Mouse (Mus musculus) forebrain, embryonic 11.5 days (tissue): ENCODE measurements around the gene Gm5741. TPM values are rescaled to one million over a fixed set of nuclear protein-coding genes. Genes with fewer than 3 reads are reported as not detected.

Experiments
- ATAC-seq: fragments of 200-750 bp; cut with Nextera tagmentation; replicated peaks from 2 replicates; pipeline ENCODE4 v1.8.0; 2017; ENCODE audit warnings: moderate TSS enrichment; ENCODE audit not compliant: low FRiP score
- DNase-seq: peaks from one replicate; pipeline ENCODE4 v3.0.0-alpha.2; 2017; ENCODE audit warnings: low spot score
- H3K27ac ChIP-seq: fragments of 300-500 bp; sonication (generic); 2 replicates; pipeline ENCODE4 v1.5.1; 2014; ENCODE audit warnings: low read depth, low read length
- H3K27me3 ChIP-seq: fragments of 300-500 bp; sonication (generic); 2 replicates; pipeline ENCODE4 v1.6.1; 2014; ENCODE audit warnings: mild to moderate bottlenecking, low read length, mixed read lengths; ENCODE audit not compliant: control insufficient read depth, insufficient read depth
- H3K36me3 ChIP-seq: fragments of 300-500 bp; sonication (generic); 2 replicates; pipeline ENCODE4 v1.6.1; 2014; ENCODE audit warnings: mild to moderate bottlenecking, low read length, moderate library complexity, mixed read lengths; ENCODE audit not compliant: control insufficient read depth, insufficient read depth
- H3K4me1 ChIP-seq: fragments of 300-500 bp; sonication (generic); replicated peaks from 2 replicates; pipeline ENCODE4 v1.6.1; 2014; ENCODE audit warnings: low read length, mixed read lengths; ENCODE audit not compliant: control insufficient read depth, insufficient read depth
- H3K4me2 ChIP-seq: fragments of 300-500 bp; sonication (generic); 2 replicates; pipeline ENCODE4 v1.6.1; 2014; ENCODE audit warnings: low read depth, mild to moderate bottlenecking, low read length, moderate library complexity, mixed read lengths; ENCODE audit not compliant: severe bottlenecking
- H3K4me3 ChIP-seq: fragments of 300-500 bp; sonication (generic); 2 replicates; pipeline ENCODE4 v1.5.1; 2014; ENCODE audit warnings: low read depth, low read length
- H3K9ac ChIP-seq: fragments of 300-500 bp; sonication (generic); 2 replicates; pipeline ENCODE4 v1.6.1; 2014; ENCODE audit warnings: low read length
- H3K9me3 ChIP-seq: fragments of 300-500 bp; sonication (generic); 2 replicates; pipeline ENCODE4 v1.6.1; 2016; ENCODE audit warnings: low read length, mixed read lengths; ENCODE audit not compliant: control insufficient read depth
- WGBS: fragments of 180-500 bp; shearing (Covaris S2); extraction: QIAGEN DNeasy Blood & Tissue Kit; methylation state at CpG from one replicate; pipeline ENCODE4 v1.1.7; 2014; 5-methylcytosine and 5-hydroxymethylcytosine counted together
- polyA plus RNA-seq: library from polyadenylated mRNA; unstranded; fragments of >200 nt; fragmentation: Nextera tagmentation; extraction: Ambion mirVana; gene quantifications from 2 replicates; pipeline ENCODE4 v1.2.1, GENCODE M21; 2014

Gene Gm5741
- polyA plus RNA-seq, 1 experiment from 2014 or later = not detected

DNA sequence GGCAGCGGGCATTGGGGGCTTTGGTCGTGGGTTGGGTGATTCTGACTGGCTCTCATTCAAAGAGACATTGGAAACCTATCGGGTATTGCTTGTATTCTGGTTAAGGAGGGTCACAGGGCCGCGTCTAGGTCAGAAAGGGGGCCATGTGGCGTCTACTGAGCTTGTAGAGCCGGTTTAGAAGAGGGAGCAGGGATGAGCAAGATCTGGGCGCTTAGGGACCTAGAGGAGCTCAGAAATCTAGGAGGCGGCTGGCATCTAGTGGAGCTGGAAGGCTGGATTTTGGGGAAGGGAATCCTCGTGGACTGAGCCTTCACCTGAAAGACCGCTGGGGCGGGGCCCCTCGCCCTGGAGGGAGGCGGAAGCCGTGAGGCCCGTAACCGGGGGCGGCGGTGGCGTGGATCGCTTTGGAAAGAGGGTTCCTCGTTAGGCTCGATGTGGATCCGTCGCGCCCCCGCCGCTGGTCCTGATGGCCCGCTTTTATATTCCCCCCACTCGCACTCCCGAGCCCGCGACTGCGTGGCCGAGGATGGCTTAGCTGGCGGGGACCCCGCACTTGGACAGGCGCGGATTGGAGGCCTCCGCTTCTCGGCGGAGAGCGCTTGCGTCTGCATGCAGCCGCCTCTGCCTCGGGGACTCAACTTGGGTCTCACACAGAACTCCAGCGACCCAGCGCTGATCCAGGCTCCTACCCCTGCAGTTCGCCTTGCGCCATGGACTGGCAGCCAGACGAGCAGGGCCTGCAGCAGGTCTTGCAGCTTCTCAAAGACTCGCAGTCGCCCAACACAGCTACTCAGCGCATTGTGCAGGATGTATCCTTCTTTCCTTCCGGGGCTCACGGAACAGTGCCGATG lies 29.9 kb downstream of the Gm5741 start:
- no peaks in the 10 kb centered on the region for H3K9me3 ChIP-seq
- H3K27me3 ChIP-seq = no peaks in the 10 kb centered on the region
- under 1% methylated on average over 56 of the region's 57 CpGs for WGBS
- H3K4me2 ChIP-seq = peak overlapping the region; percentile 96
- peak overlapping the region; percentile 93 for H3K9ac ChIP-seq
- 0 out of 2 replicates have a peak, but pooled peaks have one; percentile 4 for ATAC-seq
- H3K36me3 ChIP-seq = peaks cover 3% of the 10 kb centered on the region; the same call in 1 of the 2 replicates
- 0 out of 2 replicates have a peak, but pooled peaks cover 7% of the 10 kb centered on the region for H3K4me1 ChIP-seq
- peak overlapping the region; percentile 80 for H3K4me3 ChIP-seq
- peak; percentile 77 for DNase-seq
- peak overlapping the region; percentile 99 for H3K27ac ChIP-seq

DNA sequence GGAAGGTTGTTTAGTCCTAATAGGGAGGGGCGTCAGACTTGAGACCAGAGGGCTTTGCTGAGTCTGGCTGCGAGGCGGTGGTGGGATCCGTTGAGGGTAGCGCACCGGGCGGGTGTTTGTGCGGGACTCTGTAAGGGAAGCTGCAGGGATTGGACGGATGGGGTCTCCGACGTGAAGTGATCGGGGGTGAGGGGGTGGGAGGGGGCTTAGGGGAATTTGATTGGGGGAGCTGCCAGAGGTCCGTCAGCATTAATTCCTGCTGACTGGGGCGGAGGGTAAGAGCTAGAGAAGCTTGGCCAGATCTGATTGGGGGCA lies 30.5 kb downstream of the Gm5741 start:
- DNase-seq (no peak), ATAC-seq (peak; percentile 60)
- Histone ChIP-seq H3K9me3 (no peaks in the 10 kb centered on the region), H3K4me1 (0 out of 2 replicates have a peak, but pooled peaks cover 7% of the 10 kb centered on the region), H3K27ac (peak overlapping the region; percentile 99), H3K4me3 (peak overlapping the region; percentile 80), H3K4me2 (peak overlapping the region; percentile 96), H3K27me3 (no peaks in the 10 kb centered on the region), H3K36me3 (peaks cover 2% of the 10 kb centered on the region; the same call in 1 of the 2 replicates), H3K9ac (peak overlapping the region; percentile 93)
- WGBS = 1% methylated on average over 14 of the region's 14 CpGs

DNA sequence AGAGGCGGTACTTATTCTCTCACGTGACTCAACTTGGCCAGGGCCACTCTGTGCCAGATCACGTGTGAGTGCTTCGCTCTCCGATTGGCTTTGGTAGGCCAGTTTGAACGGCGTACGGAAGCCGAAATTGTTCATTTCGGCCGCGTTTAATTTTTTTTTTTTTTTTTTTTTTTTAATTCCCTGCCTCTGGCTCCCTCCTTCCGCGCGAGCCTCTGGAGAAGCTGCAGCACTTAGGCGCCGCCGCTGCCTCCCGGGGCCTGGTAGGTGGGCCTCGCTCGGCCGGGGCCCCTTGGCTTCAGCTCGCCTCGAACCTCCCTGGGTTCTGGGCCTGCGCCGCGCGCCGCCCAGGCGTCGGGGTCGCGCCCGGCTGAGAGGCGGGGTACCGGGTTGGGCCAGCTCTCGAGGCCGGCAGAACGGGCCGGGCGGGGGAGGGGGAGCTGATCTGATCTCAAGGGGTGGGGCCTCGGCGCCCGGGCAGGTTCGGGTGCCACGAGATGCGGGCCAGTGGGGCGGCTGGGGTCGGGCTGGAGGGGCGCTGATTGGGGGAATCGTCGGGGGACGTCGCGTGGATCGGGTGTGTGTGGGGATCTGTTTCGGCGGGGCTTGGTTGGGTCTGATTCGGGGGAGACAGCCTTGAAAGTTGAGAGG lies 30.9 kb downstream of the Gm5741 start, which contains the start of gene Tnpo2:
TSS of gene Tnpo2 (plus strand) at position 198 of the 648 bp plus-strand sequence.
- peak within 1 kb of the TSS; percentile 99 for H3K27ac ChIP-seq
- peak within 1 kb of the TSS; percentile 96 for H3K4me2 ChIP-seq
- H3K9ac ChIP-seq = peak within 1 kb of the TSS; percentile 93
- H3K9me3 ChIP-seq = no peaks in the 10 kb centered on the region
- peak within 1 kb of the TSS; percentile 80 for H3K4me3 ChIP-seq
- no peaks in the 10 kb centered on the region for H3K27me3 ChIP-seq
- H3K36me3 ChIP-seq = no peaks in the 10 kb centered on the region; the same call in 1 of the 2 replicates
- DNase-seq (peak; percentile 93), ATAC-seq (peak; percentile 93)
- under 1% methylated on average over 59 of the region's 59 CpGs for whole genome bisulfite sequencing
- 0 out of 2 replicates have a peak, but pooled peaks cover 7% of the 10 kb centered on the region for H3K4me1 ChIP-seq

DNA sequence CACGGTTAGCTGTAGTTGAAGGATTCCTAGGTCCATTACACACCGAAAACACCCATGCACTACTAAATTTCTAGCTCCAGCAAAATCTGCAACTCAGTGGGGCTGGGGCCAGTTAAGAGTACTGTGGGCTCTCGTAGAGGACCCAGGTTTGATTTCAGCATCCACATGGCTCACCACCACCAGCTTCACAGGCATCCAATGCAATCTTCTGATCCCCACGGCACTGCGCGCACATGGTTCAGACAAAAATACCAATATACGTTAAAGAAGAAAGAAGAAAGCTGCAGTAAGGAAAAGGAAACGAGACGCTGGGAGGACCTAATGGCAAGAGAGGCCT lies 31.4 kb downstream of the Gm5741 start:
- Histone ChIP-seq H3K4me1 (0 out of 2 replicates have a peak, but pooled peaks cover 7% of the 10 kb centered on the region), H3K36me3 (peaks cover 4% of the 10 kb centered on the region; the same call in 1 of the 2 replicates), H3K4me2 (peak overlapping the region; percentile 91), H3K27ac (peak overlapping the region; percentile 64), H3K4me3 (peak overlapping the region; percentile 80), H3K27me3 (no peaks in the 10 kb centered on the region), H3K9ac (peak overlapping the region; percentile 93), H3K9me3 (no peaks in the 10 kb centered on the region)
- ATAC-seq = peak; percentile 34
- 0% methylated on average over 9 of the region's 9 CpGs for WGBS
- DNase-seq = no peak

DNA sequence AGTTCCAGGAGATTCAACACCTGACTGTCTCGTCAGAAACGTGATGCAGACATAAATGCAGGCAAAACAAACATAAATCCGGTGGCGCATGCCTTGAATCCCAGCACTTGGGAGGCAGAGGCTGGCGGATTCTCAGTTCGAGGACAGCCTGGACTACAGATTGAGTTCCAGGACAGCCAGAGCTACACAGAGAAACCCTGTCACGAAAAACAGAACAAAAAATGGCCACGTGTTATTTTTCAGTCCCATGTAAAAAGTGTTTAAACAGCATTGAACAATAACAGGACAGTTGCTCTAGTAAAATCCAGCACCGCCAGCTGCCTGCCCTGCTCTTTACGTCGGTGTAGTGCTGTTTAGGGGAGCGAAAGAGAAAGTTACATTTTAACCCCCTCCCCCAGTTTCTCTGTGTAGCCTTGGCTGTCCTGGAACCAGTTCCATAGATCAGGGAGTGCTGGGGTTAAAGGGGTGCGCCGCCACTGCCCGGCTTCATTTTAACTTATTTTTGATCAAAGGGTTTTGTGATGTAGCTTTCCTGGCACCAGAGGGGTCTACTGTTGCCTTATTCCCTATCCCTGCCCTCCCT lies 32.0 kb downstream of the Gm5741 start:
- H3K4me1 ChIP-seq = 0 out of 2 replicates have a peak, but pooled peaks cover 7% of the 10 kb centered on the region
- no peaks in the 10 kb centered on the region for H3K9me3 ChIP-seq
- DNase-seq (no peak), ATAC-seq (0 out of 2 replicates have a peak, but pooled peaks have one; percentile 0)
- peak overlapping the region; percentile 91 for H3K4me2 ChIP-seq
- H3K27me3 ChIP-seq = no peaks in the 10 kb centered on the region
- H3K36me3 ChIP-seq = peaks cover 4% of the 10 kb centered on the region; the same call in 1 of the 2 replicates
- peak overlapping the region; percentile 64 for H3K27ac ChIP-seq
- peak overlapping the region; percentile 93 for H3K9ac ChIP-seq
- H3K4me3 ChIP-seq = peak overlapping the region; percentile 80
- 2% methylated on average over 15 of the region's 15 CpGs for WGBS

DNA sequence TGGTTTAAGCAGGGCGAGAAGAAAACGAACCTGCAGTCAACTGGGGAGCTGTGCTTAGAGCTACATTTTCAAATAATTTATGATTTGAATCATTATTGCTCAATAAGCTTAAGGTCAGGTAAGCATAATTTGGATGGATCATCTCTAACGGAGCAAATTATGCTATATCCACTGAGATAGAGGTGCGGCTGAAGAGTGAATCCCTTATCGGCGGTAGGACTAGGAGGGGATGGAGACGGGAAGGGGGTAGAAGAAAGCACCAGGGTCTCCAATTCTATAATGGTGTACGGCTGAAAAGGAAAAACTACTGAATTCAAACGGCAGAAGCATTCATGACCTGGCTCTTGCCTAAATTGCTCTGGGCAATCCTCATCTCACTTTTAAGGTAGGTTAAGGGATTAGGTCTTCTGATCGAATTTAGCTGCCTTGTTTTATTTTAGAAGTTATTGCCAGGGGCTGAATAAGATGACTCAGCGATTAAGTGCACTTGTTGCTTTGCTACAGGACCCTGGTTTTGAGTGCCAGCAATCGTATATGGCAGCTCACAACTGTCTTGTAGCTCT lies 32.5 kb downstream of the Gm5741 start:
- Histone ChIP-seq H3K4me1 (0 out of 2 replicates have a peak, but pooled peaks cover 7% of the 10 kb centered on the region), H3K27me3 (no peaks in the 10 kb centered on the region), H3K9me3 (no peaks in the 10 kb centered on the region), H3K9ac (peak overlapping the region; percentile 93), H3K36me3 (peaks cover 5% of the 10 kb centered on the region; the same call in 1 of the 2 replicates), H3K4me2 (peak overlapping the region; percentile 91), H3K4me3 (peak overlapping the region; percentile 80), H3K27ac (no peak overlapping the region)
- 10% methylated on average over 12 of the region's 12 CpGs for WGBS
- no peak for DNase-seq
- ATAC-seq = no peak

DNA sequence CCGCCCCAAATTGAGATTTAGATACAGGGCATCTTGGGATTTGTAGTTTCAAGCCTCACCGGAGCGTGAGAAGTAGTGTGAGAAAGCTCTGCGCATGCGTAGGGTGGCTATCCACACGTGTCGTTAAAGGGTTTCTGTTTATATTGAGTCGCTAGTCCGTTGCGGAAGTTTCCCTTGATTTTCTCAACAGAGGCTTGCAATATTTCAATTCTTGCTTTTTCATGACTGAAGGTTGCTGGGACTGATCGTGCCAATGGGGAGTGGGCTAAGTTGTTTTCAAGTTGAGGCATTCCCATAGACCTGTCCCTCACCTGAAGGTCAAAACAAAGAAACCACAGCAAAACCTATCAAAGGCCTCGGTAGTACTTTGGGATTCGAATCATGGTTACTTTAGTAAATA lies 33.0 kb downstream of the Gm5741 start:
- ATAC-seq (no peak), DNase-seq (peak; percentile 85)
- H3K27ac ChIP-seq = no peak overlapping the region
- H3K9me3 ChIP-seq = no peaks in the 10 kb centered on the region
- H3K9ac ChIP-seq = no peak overlapping the region; the same call in 1 of the 2 replicates
- no peaks in the 10 kb centered on the region for H3K27me3 ChIP-seq
- peaks cover 8% of the 10 kb centered on the region; the same call in 1 of the 2 replicates for H3K36me3 ChIP-seq
- H3K4me2 ChIP-seq = peak overlapping the region; percentile 91
- peak overlapping the region; percentile 80 for H3K4me3 ChIP-seq
- 0 out of 2 replicates have a peak, but pooled peaks cover 7% of the 10 kb centered on the region for H3K4me1 ChIP-seq
- WGBS = 3% methylated on average over 13 of the region's 13 CpGs

DNA sequence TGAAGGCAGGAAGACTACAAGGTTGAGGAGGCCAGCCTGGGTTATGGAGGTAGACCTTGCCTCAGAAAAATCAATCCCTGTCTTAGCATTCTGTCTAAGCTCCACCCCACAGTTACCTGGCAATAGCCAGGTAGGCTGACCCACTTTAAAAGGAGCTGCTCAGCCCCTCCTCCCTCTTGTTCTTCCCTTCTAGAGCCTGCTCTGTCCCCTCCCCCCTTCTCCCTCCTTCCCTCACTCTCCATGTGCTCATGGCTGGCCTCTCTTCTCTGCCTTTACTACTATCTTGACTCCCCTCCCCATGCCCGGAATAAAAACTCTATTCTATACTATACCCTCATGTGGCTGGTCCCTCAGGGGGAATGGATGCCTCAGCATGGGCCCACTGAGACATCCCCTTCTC lies 33.9 kb downstream of the Gm5741 start:
- ATAC-seq (no peak), DNase-seq (no peak)
- 73% methylated on average over 1 of the region's 1 CpGs for WGBS
- Histone ChIP-seq H3K27me3 (no peaks in the 10 kb centered on the region), H3K27ac (no peak overlapping the region), H3K4me2 (no peak overlapping the region), H3K36me3 (peaks cover 10% of the 10 kb centered on the region; the same call in 1 of the 2 replicates), H3K9me3 (no peaks in the 10 kb centered on the region), H3K4me1 (peaks cover 5% of the 10 kb centered on the region; the same call in 1 of the 2 replicates), H3K9ac (no peak overlapping the region), H3K4me3 (no peak overlapping the region)
